In the genomic region with DNA sequence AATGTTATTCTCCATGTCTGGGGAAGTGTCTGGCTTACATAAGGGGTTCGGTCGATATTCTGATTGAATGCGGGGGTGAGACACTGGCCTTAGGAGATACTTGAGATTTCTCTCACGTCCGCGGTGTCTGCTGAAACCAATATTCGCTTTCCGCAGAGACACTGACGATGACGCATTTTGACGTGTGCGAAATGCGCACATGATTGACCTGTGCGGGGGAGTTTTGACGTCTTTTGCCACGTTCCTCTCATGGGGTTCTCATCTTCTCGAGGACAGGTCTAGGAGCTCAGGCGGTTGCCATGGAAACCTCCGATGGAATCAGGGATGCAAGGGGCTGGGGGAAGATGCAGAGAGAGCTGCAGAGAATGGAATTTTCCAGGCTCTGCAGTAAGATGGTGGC, we compare ENCODE assay signal across 10 mouse cellular contexts.
DNase-seq lines count a peak whose midpoint lies in the region; ATAC-seq and TF ChIP-seq lines count a peak whose summit lies in the region.
"Had no signal": no experiment of that assay in that cellular context is flagged by ENCODE, and none has a peak within 500 bp of the region (broad histone marks: within the 10 kb centered on the region; RNA-seq: fewer than 3 reads in every experiment).

No protein-coding gene starts in this region.

- no peaks in the 10 kb centered on the region for H3K27me3 ChIP-seq in embryonic facial prominence, embryonic 10.5 days (replicated peaks; ENCODE audit: low read depth, poor library complexity, severe bottlenecking)
- no peaks in the 10 kb centered on the region for H3K27me3 ChIP-seq in hindbrain, postnatal 0 days (ENCODE audit: insufficient read depth, low read length)
- H3K27me3 ChIP-seq in midbrain, postnatal 0 days (ENCODE audit: insufficient read depth, low read length) = no peaks in the 10 kb centered on the region
- H3K27me3 ChIP-seq in kidney, embryonic 16.5 days (ENCODE audit: insufficient read depth, low read length) = no peaks in the 10 kb centered on the region

- H3K4me1 ChIP-seq in embryonic facial prominence, embryonic 10.5 days = peaks cover 5% of the 10 kb centered on the region
- H3K4me1 ChIP-seq in hindbrain, postnatal 0 days (ENCODE audit: insufficient read depth, low read length) = no peaks in the 10 kb centered on the region
- peaks cover 10% of the 10 kb centered on the region; the same call in 1 of the 2 replicates for H3K4me1 ChIP-seq in midbrain, postnatal 0 days (ENCODE audit: insufficient read depth, low read length)
- H3K4me1 ChIP-seq in kidney, embryonic 16.5 days (ENCODE audit: insufficient read depth, low read length) = no peaks in the 10 kb centered on the region

- H3K4me2 ChIP-seq in hindbrain, postnatal 0 days (ENCODE audit: low read depth, low read length) = peak overlapping the region; percentile 16; the same call in 1 of the 2 replicates
- 0 out of 2 replicates have a peak overlapping the region, but pooled peaks have one; percentile 0 for H3K4me2 ChIP-seq in midbrain, postnatal 0 days (ENCODE audit: low read depth, low read length, poor library complexity, severe bottlenecking)
- H3K4me2 ChIP-seq in kidney, embryonic 16.5 days (replicated peaks; ENCODE audit: low read depth, low read length) = no peak overlapping the region

- TF ChIP-seq CTCF in hindbrain, postnatal 0 days (IDR thresholded peaks at IDR 0.05; ENCODE audit: low read depth) = no peak
- no peak for TF ChIP-seq CTCF in midbrain, postnatal 0 days (IDR thresholded peaks at IDR 0.05)

- no peaks in the 10 kb centered on the region for H3K9me3 ChIP-seq in embryonic facial prominence, embryonic 10.5 days
- no peaks in the 10 kb centered on the region for H3K9me3 ChIP-seq in hindbrain, postnatal 0 days (ENCODE audit: low read length)
- H3K9me3 ChIP-seq in midbrain, postnatal 0 days (ENCODE audit: low read length) = no peaks in the 10 kb centered on the region
- no peaks in the 10 kb centered on the region for H3K9me3 ChIP-seq in kidney, embryonic 16.5 days (ENCODE audit: low read length)

- no peak overlapping the region for H3K27ac ChIP-seq in embryonic facial prominence, embryonic 10.5 days (replicated peaks)
- peak overlapping the region; percentile 49 for H3K27ac ChIP-seq in hindbrain, postnatal 0 days
- H3K27ac ChIP-seq in midbrain, postnatal 0 days (ENCODE audit: low read depth, low read length) = peak overlapping the region; percentile 33; the same call in 1 of the 2 replicates
- H3K27ac ChIP-seq in kidney, embryonic 16.5 days (ENCODE audit: low read length) = no peak overlapping the region

- ATAC-seq in hindbrain, postnatal 0 days = peak; percentile 85
- peak; percentile 75 for ATAC-seq in midbrain, postnatal 0 days (ENCODE audit: low FRiP score)
- no peak for ATAC-seq in megakaryocyte, adult 5-6 weeks (ENCODE audit: poor library complexity, severe bottlenecking)
- no peak for ATAC-seq in kidney, embryonic 16.5 days (ENCODE audit: low FRiP score, low TSS enrichment)

- H3K36me3 ChIP-seq in embryonic facial prominence, embryonic 10.5 days (replicated peaks) = no peaks in the 10 kb centered on the region
- no peaks in the 10 kb centered on the region for H3K36me3 ChIP-seq in hindbrain, postnatal 0 days (ENCODE audit: insufficient read depth, low read length)
- H3K36me3 ChIP-seq in midbrain, postnatal 0 days (ENCODE audit: insufficient read depth, low read length) = no peaks in the 10 kb centered on the region
- no peaks in the 10 kb centered on the region for H3K36me3 ChIP-seq in kidney, embryonic 16.5 days (ENCODE audit: insufficient read depth, low read length)

- no peak overlapping the region for H3K4me3 ChIP-seq in embryonic facial prominence, embryonic 10.5 days
- H3K4me3 ChIP-seq in hindbrain, postnatal 0 days (ENCODE audit: low read length) = no peak overlapping the region
- H3K4me3 ChIP-seq in midbrain, postnatal 0 days (ENCODE audit: low read depth, low read length) = no peak overlapping the region
- no peak overlapping the region for H3K4me3 ChIP-seq in kidney, embryonic 16.5 days (ENCODE audit: low read length)

- H3K9ac ChIP-seq in hindbrain, postnatal 0 days (replicated peaks; ENCODE audit: low read length) = no peak overlapping the region
- no peak overlapping the region for H3K9ac ChIP-seq in midbrain, postnatal 0 days (replicated peaks; ENCODE audit: low read length, poor library complexity, severe bottlenecking)
- no peak overlapping the region for H3K9ac ChIP-seq in kidney, embryonic 16.5 days (replicated peaks; ENCODE audit: low read length)

- peak; percentile 18 for DNase-seq in ZHBTc4 (ENCODE audit: low read depth, low spot score)
- DNase-seq in embryonic facial prominence, embryonic 10.5 days (ENCODE audit: low spot score) = peak; percentile 42
- peak; percentile 87 for DNase-seq in hindbrain, postnatal 0 days (ENCODE audit: low spot score)
- peak; percentile 87 for DNase-seq in midbrain, postnatal 0 days (ENCODE audit: low spot score)
- no peak for DNase-seq in urinary bladder, postnatal 36 days (ENCODE audit: low spot score in 2 of 2)
- no peak for DNase-seq in kidney, postnatal 14 days
- DNase-seq: cerebellum, adult 8-10 months; lung, adult 18-20 months had no signal

- 72% methylated on average over 19 of the region's 19 CpGs for WGBS in embryonic facial prominence, embryonic 10.5 days
- WGBS in hindbrain, postnatal 0 days = 45% methylated on average over 19 of the region's 19 CpGs
- 34% methylated on average over 19 of the region's 19 CpGs for WGBS in midbrain, postnatal 0 days
- 70% methylated on average over 19 of the region's 19 CpGs for whole genome bisulfite sequencing in kidney, embryonic 16.5 days

Comparison
In these comparisons a context has a peak if more than half of its experiments do, and no peak if none do; other contexts are left out.
1. DNase-seq: peak in ZHBTc4 (single experiment), embryonic facial prominence, embryonic 10.5 days (single experiment), hindbrain, postnatal 0 days (single experiment) and midbrain, postnatal 0 days (single experiment); none in urinary bladder, postnatal 36 days (0 of 2) and kidney, postnatal 14 days (single experiment).
2. H3K27ac ChIP-seq: peak in hindbrain, postnatal 0 days (single experiment) and midbrain, postnatal 0 days (single experiment); none in embryonic facial prominence, embryonic 10.5 days (single experiment) and kidney, embryonic 16.5 days (single experiment).
3. ATAC-seq: peak in hindbrain, postnatal 0 days (single experiment) and midbrain, postnatal 0 days (single experiment); none in megakaryocyte, adult 5-6 weeks (single experiment) and kidney, embryonic 16.5 days (single experiment).